Mouse (Mus musculus) kidney, embryonic 15.5 days (tissue): Measurements from ENCODE around the gene BC005624. TPM values are rescaled to one million over a fixed set of nuclear protein-coding genes. Genes with fewer than 3 reads are reported as not detected.
"Not testable (repeated sequence)": the region's sequence is repeated elsewhere in the genome, so short reads cannot be mapped to it uniquely, and the experiment has no call there.

ENCODE experiments used
- ATAC-seq: fragments of 200-750 bp; cut with Nextera tagmentation; replicated peaks from 2 replicates; pipeline ENCODE4 v1.8.0; 2017; ENCODE audit warnings: moderate TSS enrichment; ENCODE audit not compliant: low FRiP score
- H3K27ac ChIP-seq: fragments of 300-500 bp; sonication (generic); 2 replicates; pipeline ENCODE4 v1.5.1; 2015; ENCODE audit warnings: mild to moderate bottlenecking, inconsistent platforms
- H3K27me3 ChIP-seq: fragments of 300-500 bp; sonication (generic); 2 replicates; pipeline ENCODE4 v1.6.1; 2015; ENCODE audit warnings: inconsistent platforms
- H3K36me3 ChIP-seq: fragments of 300-500 bp; sonication (generic); 2 replicates; pipeline ENCODE4 v1.6.1; 2015; ENCODE audit warnings: inconsistent platforms
- H3K4me1 ChIP-seq: fragments of 300-500 bp; sonication (generic); 2 replicates; pipeline ENCODE4 v1.6.1; 2015; ENCODE audit warnings: inconsistent platforms
- H3K4me2 ChIP-seq: fragments of 300-500 bp; sonication (generic); 2 replicates; pipeline ENCODE4 v1.6.1; 2015; ENCODE audit warnings: moderate library complexity, mild to moderate bottlenecking, inconsistent platforms
- H3K4me3 ChIP-seq: fragments of 300-500 bp; sonication (generic); replicated peaks from 2 replicates; pipeline ENCODE4 v1.5.1; 2015; ENCODE audit warnings: mild to moderate bottlenecking, inconsistent platforms
- H3K9ac ChIP-seq: fragments of 300-500 bp; sonication (generic); 2 replicates; pipeline ENCODE4 v1.6.1; 2015; ENCODE audit warnings: mild to moderate bottlenecking, inconsistent platforms
- H3K9me3 ChIP-seq: fragments of 300-500 bp; sonication (generic); replicated peaks from 2 replicates; pipeline ENCODE4 v1.6.1; 2016; ENCODE audit warnings: inconsistent platforms
- WGBS: fragments of 180-500 bp; shearing (Covaris S2); methylation state at CpG from one replicate; pipeline ENCODE4 v1.1.7; 2015; ENCODE audit warnings: mixed read lengths; 5-methylcytosine and 5-hydroxymethylcytosine counted together
- polyA plus RNA-seq: library from polyadenylated mRNA; unstranded; fragments of >200 nt; fragmentation: Nextera tagmentation; extraction: Ambion mirVana; gene quantifications from 2 replicates; pipeline ENCODE4 v1.2.1, GENCODE M21; 2015

Gene BC005624
- polyA plus RNA-seq, 1 experiment from 2014 or later: 60.5 TPM

GRCm38 (mm10) chr2:30965627-30966026, 16.4 kb downstream of the BC005624 start:
- H3K9me3 ChIP-seq: no peaks in the 10 kb centered on the region
- no peak overlapping the region for H3K9ac ChIP-seq
- 0 out of 2 replicates have a peak overlapping the region, but pooled peaks have one; percentile 8 for H3K4me2 ChIP-seq
- peaks cover 60% of the 10 kb centered on the region for H3K36me3 ChIP-seq
- no peaks in the 10 kb centered on the region for H3K27me3 ChIP-seq
- ATAC-seq: no peak
- H3K4me1 ChIP-seq: peaks cover 22% of the 10 kb centered on the region
- WGBS: 91% methylated on average over 8 of the region's 8 CpGs
- no peak overlapping the region for H3K27ac ChIP-seq
- peak overlapping the region; percentile 98; the same call in 1 of the 2 replicates for H3K4me3 ChIP-seq

DNA sequence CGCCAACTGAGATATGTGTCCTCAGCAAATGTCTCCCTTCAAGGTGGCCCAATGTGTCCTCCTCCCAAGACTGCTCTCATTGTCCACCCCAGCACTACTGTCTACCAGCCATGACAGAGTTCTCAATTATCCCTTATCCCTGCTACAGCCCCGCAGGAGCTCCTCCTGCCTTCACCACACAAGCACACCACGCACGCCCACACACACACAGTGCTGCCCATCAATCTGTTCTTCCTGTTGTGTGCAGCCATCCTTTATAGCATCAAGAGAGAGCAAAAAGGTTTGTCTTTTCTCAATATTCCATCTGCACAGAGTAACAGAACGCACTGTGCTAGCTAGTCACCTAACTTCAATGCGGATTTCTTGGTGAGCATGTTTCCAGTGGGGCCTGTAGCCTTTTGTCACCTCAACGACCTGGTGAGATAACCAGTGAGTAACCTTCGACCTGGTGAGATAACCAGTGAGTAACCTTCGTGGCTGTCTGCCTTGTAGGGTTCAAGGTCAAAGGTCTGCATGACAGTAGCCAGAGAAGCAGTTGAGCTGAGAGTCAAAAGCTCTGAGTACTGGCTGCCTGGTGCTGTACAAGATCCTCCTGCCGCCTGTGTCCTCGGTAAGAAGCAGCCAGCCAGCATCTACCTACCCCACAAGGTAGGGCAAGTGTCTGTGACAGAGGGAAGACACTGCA, 19.3 kb downstream of the BC005624 start:
- Histone ChIP-seq H3K4me3 (no peak overlapping the region), H3K4me1 (peaks cover 22% of the 10 kb centered on the region), H3K9me3 (no peaks in the 10 kb centered on the region), H3K4me2 (no peak overlapping the region), H3K9ac (no peak overlapping the region), H3K36me3 (peaks cover 81% of the 10 kb centered on the region), H3K27me3 (no peaks in the 10 kb centered on the region), H3K27ac (no peak overlapping the region)
- WGBS: 84% methylated on average over 11 of the region's 11 CpGs
- ATAC-seq: no peak

GRCm38 (mm10) chr2:30959856-30960255, 22.1 kb downstream of the BC005624 start:
- Histone ChIP-seq H3K9me3 (no peaks in the 10 kb centered on the region), H3K27me3 (no peaks in the 10 kb centered on the region), H3K36me3 (peaks cover 100% of the 10 kb centered on the region), H3K9ac (no peak overlapping the region), H3K4me3 (no peak overlapping the region), H3K27ac (no peak overlapping the region), H3K4me1 (peaks cover 11% of the 10 kb centered on the region), H3K4me2 (no peak overlapping the region)
- 45% methylated on average over 5 of the region's 5 CpGs for WGBS
- ATAC-seq: no peak

DNA sequence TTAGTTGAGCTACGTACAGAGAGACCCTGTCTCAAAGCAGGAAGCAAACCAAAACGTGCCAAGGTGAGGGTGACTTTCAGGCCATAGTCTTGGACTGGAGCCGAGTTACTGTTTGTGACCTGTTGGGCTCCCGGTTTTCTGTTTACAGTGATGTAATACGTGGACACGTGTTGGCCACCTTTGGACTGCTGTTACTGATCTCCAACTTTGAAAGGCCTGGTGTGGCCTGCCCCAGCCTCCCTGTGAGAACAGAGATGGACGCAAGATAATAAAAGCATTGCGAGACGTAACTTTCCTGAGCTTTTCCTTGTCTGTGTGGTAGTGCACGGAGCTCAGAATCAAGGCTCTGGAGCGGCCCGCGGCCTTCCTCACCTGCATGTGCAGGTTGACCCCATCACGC, 23.3 kb downstream of the BC005624 start:
- H3K4me2 ChIP-seq: no peak overlapping the region
- H3K36me3 ChIP-seq: peaks cover 89% of the 10 kb centered on the region
- no peaks in the 10 kb centered on the region for H3K9me3 ChIP-seq
- no peak overlapping the region for H3K4me3 ChIP-seq
- ATAC-seq: no peak
- H3K27me3 ChIP-seq: no peaks in the 10 kb centered on the region
- H3K27ac ChIP-seq: no peak overlapping the region
- WGBS: 88% methylated on average over 14 of the region's 14 CpGs
- H3K4me1 ChIP-seq: peaks cover 22% of the 10 kb centered on the region
- H3K9ac ChIP-seq: no peak overlapping the region

DNA sequence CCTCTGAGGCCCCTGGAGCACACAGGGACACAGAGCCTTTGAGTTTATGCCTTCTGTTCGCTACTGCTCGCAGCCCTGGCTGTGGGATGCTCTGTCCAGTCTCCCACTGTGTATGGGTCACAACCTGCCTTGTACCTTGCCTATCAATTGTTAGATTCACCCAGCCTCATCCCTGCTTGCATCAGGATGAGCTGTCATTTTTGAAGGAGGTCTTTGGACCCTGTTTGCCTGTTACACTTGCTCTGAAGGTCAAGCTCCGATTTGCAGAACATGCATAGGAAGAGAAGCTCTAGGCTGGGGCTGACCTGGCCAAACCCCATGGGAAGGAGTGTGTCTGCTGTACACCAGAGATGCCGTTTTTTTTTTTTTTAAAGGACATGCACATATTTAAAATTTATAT, 24.5 kb downstream of the BC005624 start:
- no peak for ATAC-seq
- H3K4me1 ChIP-seq: peaks cover 28% of the 10 kb centered on the region
- H3K9ac ChIP-seq: no peak overlapping the region
- H3K27me3 ChIP-seq: no peaks in the 10 kb centered on the region
- H3K4me3 ChIP-seq: no peak overlapping the region
- H3K4me2 ChIP-seq: no peak overlapping the region
- no peak overlapping the region for H3K27ac ChIP-seq
- H3K36me3 ChIP-seq: peaks cover 77% of the 10 kb centered on the region
- WGBS: 86% methylated on average over 4 of the region's 4 CpGs
- no peaks in the 10 kb centered on the region for H3K9me3 ChIP-seq

DNA sequence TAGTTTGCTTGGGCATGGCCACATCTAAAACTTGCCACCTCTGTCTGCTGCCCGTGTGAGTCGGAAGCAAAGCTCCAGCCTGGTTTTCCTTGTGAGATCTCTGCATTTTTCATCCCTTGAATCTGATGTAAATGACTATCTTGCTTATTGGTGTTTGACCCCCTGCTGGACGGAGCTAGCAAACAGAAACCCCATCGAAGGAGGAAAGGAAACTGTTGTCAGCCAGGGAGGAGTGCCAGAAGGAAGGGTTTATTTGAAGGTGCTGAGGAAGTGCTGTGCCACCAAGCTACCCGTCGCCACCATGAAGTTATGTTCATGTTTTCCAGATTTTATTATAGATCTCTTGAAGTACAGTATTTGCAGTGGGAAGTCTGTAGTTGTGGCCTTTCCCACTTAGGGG, 27.2 kb downstream of the BC005624 start:
- no peak overlapping the region for H3K9ac ChIP-seq
- no peak for ATAC-seq
- WGBS: 64% methylated on average over 6 of the region's 6 CpGs
- H3K36me3 ChIP-seq: peaks cover 49% of the 10 kb centered on the region
- peaks cover 34% of the 10 kb centered on the region for H3K4me1 ChIP-seq
- no peaks in the 10 kb centered on the region for H3K27me3 ChIP-seq
- no peaks in the 10 kb centered on the region for H3K9me3 ChIP-seq
- 0 out of 2 replicates have a peak overlapping the region, but pooled peaks have one; percentile 93 for H3K4me3 ChIP-seq
- no peak overlapping the region for H3K27ac ChIP-seq
- H3K4me2 ChIP-seq: peak overlapping the region; percentile 82

DNA sequence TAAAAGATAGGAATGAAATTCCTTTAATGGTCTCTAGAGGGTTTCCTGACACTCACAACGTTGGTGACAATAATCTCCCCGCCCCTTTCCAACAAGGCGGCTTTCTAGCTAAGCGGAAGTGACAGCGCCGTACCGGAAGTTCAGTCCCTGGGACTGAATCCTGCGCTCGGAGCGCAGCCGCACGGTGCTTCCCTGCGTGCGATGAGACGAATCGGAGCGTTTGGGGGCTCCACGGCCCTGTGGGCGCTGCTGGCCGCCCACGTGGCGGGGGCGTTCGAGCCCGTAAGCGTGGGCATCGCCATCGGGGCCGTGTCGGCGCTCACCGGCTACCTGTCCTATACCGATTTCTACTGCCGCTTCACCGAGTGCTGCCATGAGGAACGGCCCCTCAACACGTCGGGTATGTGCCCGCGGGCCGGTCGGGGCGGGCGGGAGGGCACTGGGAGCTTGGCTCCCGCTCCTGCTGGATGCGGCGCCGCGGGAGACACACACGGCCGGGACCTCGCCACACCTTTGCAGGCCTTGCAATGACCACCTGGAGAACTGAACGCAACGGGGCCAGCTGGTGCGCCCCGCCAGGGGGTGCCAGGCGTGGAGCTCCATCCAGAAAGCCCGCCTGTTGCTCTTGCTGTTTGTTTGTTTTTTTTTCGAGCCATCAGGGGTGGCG, 29.0 kb downstream of the BC005624 start, which contains the start of gene Tor1b:
Gene Tor1b (plus strand): TSS at position 136 of the 667 bp plus-strand sequence.
- H3K9me3 ChIP-seq: no peaks in the 10 kb centered on the region
- H3K27ac ChIP-seq: peak within 1 kb of the TSS; percentile 95
- peak within 1 kb of the TSS; percentile 82 for H3K4me2 ChIP-seq
- peaks cover 34% of the 10 kb centered on the region for H3K4me1 ChIP-seq
- H3K4me3 ChIP-seq: peak within 1 kb of the TSS; percentile 93
- H3K36me3 ChIP-seq: peaks cover 31% of the 10 kb centered on the region
- H3K27me3 ChIP-seq: no peaks in the 10 kb centered on the region
- peak; percentile 86 for ATAC-seq
- under 1% methylated on average over 57 of the region's 60 CpGs for WGBS
- peak within 1 kb of the TSS; percentile 89 for H3K9ac ChIP-seq

DNA sequence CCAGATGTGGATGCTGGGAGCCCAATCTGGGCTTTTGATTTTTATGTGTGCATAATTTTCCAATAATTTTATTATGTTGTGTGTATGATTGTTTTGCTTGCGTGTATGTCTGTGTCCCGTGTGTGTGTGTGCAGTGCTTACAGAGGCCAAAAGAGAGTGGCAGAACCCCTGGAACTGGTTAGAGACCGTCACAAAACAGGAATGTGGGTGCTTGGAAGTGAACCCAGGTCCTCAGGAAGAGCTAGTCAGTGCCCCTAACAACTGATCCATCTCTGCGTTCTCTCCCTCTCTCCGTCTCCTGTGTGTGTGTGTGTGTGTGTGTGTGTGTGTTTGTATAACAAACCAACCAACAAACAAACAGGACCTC, 29.6 kb downstream of the BC005624 start:
- peaks cover 26% of the 10 kb centered on the region for H3K36me3 ChIP-seq
- peaks cover 34% of the 10 kb centered on the region for H3K4me1 ChIP-seq
- WGBS: 30% methylated on average over 5 of the region's 5 CpGs
- H3K27ac ChIP-seq: peak overlapping the region; percentile 95
- H3K4me3 ChIP-seq: peak overlapping the region; percentile 93
- H3K9me3 ChIP-seq: no peaks in the 10 kb centered on the region
- 0 out of 2 replicates have a peak, but pooled peaks cover under 1% of the 10 kb centered on the region for H3K27me3 ChIP-seq
- ATAC-seq: peak; percentile 38
- H3K4me2 ChIP-seq: peak overlapping the region; percentile 82
- peak overlapping the region; percentile 89; the same call in 1 of the 2 replicates for H3K9ac ChIP-seq

DNA sequence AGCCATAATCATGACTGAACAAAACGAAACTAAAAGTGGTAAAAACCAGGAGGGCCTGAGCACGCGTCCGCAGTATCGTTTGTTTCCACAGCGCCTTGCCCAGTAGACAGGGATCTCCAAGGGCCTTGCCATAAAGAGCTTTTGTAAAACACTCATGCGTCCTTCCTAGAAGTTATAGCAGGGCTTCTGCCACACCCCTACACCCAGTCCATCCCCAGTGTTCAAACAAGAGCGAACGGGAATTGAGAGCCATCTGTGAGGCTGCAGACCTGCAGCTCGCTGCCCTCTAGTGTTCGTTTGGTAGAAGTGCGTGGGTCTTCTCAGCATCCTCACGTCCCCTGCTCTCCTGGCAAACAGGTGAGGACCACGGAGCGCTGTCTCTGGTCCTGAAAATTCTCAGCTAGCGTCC, 39.4 kb downstream of the BC005624 start:
- 0 out of 2 replicates have a peak, but pooled peaks have one; percentile 56 for ATAC-seq
- H3K4me3 ChIP-seq: peak overlapping the region; percentile 38
- no peak overlapping the region for H3K9ac ChIP-seq

GRCm38 (mm10) chr2:30942116-30942515, 39.9 kb downstream of the BC005624 start:
- WGBS: 42% methylated on average over 7 of the region's 7 CpGs
- not testable (repeated sequence) for H3K27ac ChIP-seq, H3K4me2 ChIP-seq, ATAC-seq, H3K4me3 ChIP-seq, H3K4me1 ChIP-seq, H3K9ac ChIP-seq, H3K9me3 ChIP-seq, H3K27me3 ChIP-seq, H3K36me3 ChIP-seq

More for the DNA sequence above, 39.4 kb downstream of the BC005624 start:
- Histone ChIP-seq H3K4me2 (peak overlapping the region; percentile 53), H3K4me1 (peaks cover 6% of the 10 kb centered on the region; the same call in 1 of the 2 replicates), H3K27ac (no peak overlapping the region), H3K9me3 (no peaks in the 10 kb centered on the region), H3K36me3 (no peaks in the 10 kb centered on the region), H3K27me3 (0 out of 2 replicates have a peak, but pooled peaks cover 4% of the 10 kb centered on the region)
- 28% methylated on average over 16 of the region's 16 CpGs for WGBS

- Histone ChIP-seq H3K27ac (no peak overlapping the region), H3K4me1 (peaks cover 6% of the 10 kb centered on the region; the same call in 1 of the 2 replicates), H3K9me3 (no peaks in the 10 kb centered on the region), H3K9ac (no peak overlapping the region), H3K36me3 (no peaks in the 10 kb centered on the region), H3K4me3 (no peak overlapping the region), H3K27me3 (no peaks in the 10 kb centered on the region), H3K4me2 (no peak overlapping the region)
- 91% methylated on average over 5 of the region's 5 CpGs for WGBS
- ATAC-seq: no peak
Measured at GRCm38 (mm10) chr2:30941586-30941985, 40.4 kb downstream of the BC005624 start.

DNA sequence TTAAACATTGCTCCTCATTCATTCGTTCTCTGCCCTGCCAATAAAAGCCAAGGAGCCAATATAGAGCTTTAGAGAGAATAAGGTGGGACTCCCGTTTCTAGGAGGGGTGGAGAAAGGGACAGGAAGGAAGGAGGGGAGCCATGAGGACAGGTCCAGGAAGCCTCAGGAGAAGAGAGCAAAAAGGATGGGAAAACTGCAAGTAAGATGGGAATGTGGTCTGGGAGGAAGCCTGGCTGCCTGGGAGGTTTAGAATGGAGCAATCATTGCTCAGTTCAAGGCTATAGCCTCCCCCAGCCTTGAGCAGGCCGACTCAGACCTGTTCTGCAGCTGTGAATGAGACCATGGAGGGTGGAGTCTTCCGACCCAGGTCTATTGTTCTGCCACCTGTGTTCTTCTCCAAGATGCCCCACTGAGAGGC, 43.4 kb downstream of the BC005624 start:
- no peaks in the 10 kb centered on the region for H3K36me3 ChIP-seq
- 50% methylated on average over 4 of the region's 4 CpGs for WGBS
- H3K4me3 ChIP-seq: no peak overlapping the region
- no peak overlapping the region for H3K9ac ChIP-seq
- H3K9me3 ChIP-seq: no peaks in the 10 kb centered on the region
- no peak for ATAC-seq
- peaks cover 4% of the 10 kb centered on the region; the same call in 1 of the 2 replicates for H3K27me3 ChIP-seq
- no peak overlapping the region for H3K27ac ChIP-seq
- peaks cover 6% of the 10 kb centered on the region; the same call in 1 of the 2 replicates for H3K4me1 ChIP-seq
- H3K4me2 ChIP-seq: no peak overlapping the region
